Mouse (Mus musculus) Patski (cell line): ENCODE measurements around the gene Smurf2. TPM values are rescaled to one million over a fixed set of nuclear protein-coding genes. Genes with fewer than 3 reads are reported as not detected.

Experiments
- ATAC-seq: fragments of 100-300 bp; one replicate; pipeline ENCODE4 v1.8.0; 2021
- CTCF ChIA-PET: fragments of 350-600 bp; sonication (Branson Sonifier 250); formaldehyde crosslinking; loops from one replicate; lab custom pipeline; 2022; ENCODE audit warnings: inconsistent platforms; lab: Charles Lee
- POLR2A ChIA-PET: fragments of 350-600 bp; sonication (Branson Sonifier 250); formaldehyde crosslinking; loops from one replicate; lab custom pipeline; 2022; ENCODE audit warnings: antibody characterized with exemption, inconsistent platforms; lab: Charles Lee
- DNase-seq: peaks from one replicate; pipeline ENCODE4 v3.0.0-alpha.2; 2011; ENCODE audit warnings: low read depth, low spot score
- H3K27me3 ChIP-seq: fragments of 371-371 bp; one replicate; pipeline ENCODE4 v1.5.1; 2021
- CTCF ChIP-seq: fragments of 100-300 bp; IDR thresholded peaks from one replicate; pipeline ENCODE4 v1.5.1; 2021
- in situ Hi-C: fragments of 300-500 bp; cut with MboI; formaldehyde crosslinking; loops from 3 replicates; pipeline ENCODE4 v1.11.1; 2018; ENCODE audit warnings: low pct_unique_long_range_greater_than_20kb, mixed read lengths
- polyA plus RNA-seq: library from polyadenylated mRNA; unstranded; gene quantifications from one replicate; pipeline ENCODE4 v1.2.3, GENCODE M21; 2021

The Smurf2 gene
- 38.0 TPM for polyA plus RNA-seq

- in situ Hi-C loops = no loop called here
- ATAC-seq = peak; percentile 92
- peaks cover 4% of the 10 kb centered on the region for H3K27me3 ChIP-seq
- ChIA-PET CTCF (interaction anchor here (2.4 kb wide), 1 partner anchor 10 kb away, joined by 5 read pairs; no protein-coding TSS in a partner anchor), POLR2A (interaction anchor here (1.4 kb wide), 1 partner anchor 62 kb away, joined by 4 read pairs; no protein-coding TSS in a partner anchor)
- no peak for DNase-seq
- no peak for TF ChIP-seq CTCF
Observed at GRCm38 (mm10) chr11:106920551-106921379, at the start of gene Smurf2. Gene Smurf2, minus strand, starts transcription at chr11:106920715.

- in situ Hi-C loops = loop anchor here (25.0 kb wide), 1 partner anchor 307 kb away; no protein-coding TSS in a partner anchor
- no peaks in the 10 kb centered on the region for H3K27me3 ChIP-seq
- ChIA-PET POLR2A (interaction anchor here (0.6 kb wide), 1 partner anchor 15 kb away, joined by 3 read pairs; no protein-coding TSS in a partner anchor), CTCF (no interaction called here)
- TF ChIP-seq CTCF = no peak
- ATAC-seq (no peak), DNase-seq (no peak)
Observed at GRCm38 (mm10) chr11:106969798-106970197, 49.3 kb upstream of the Smurf2 start.

DNA sequence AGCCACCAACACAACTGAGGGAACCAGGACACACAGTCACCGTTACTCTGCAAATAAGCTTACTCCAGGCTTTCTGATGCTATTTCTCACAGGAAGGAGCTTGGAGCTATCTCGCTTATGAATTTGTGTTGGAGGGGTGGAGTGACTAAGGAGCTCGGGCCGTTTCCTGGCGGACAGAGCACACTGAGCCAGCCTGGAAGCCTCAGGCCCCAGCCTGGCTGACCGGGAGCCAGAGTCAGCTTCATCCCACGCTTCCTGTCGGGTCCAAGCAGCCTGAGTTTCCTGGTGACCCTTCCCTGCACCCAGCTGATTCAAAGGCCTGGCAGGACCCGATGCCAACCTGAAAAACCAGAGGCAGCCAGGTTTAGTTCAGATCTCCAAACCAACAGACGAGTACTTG, 47.1 kb upstream of the Smurf2 start:
- DNase-seq = no peak

DNA sequence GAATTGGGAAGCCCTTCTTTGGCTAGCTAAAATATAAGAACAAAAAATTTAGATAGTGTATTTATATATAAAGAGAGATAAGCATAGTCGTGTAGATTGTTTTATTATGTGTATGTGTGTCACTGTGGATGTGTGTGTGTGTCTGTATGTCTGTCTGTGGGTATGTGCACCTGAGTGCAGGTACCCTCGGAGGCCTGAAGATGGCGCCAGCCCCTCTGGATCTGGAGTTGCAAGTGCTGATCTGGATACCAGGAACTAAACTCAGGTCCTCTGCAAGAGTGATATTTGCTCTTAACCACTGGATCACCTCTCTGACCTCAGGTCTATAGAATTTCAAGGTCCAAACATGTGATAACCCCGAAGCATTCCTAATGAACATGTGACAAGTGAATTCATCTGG, 45.4 kb upstream of the Smurf2 start:
- ChIA-PET POLR2A (no interaction called here), CTCF (no interaction called here)
- TF ChIP-seq CTCF = no peak
- ATAC-seq = no peak
- no peaks in the 10 kb centered on the region for H3K27me3 ChIP-seq
- DNase-seq = no peak
- in situ Hi-C loops = loop anchor here (25.0 kb wide), 1 partner anchor 304 kb away; no protein-coding TSS in a partner anchor

More for the DNA sequence above, 47.1 kb upstream of the Smurf2 start:
- no peak for ATAC-seq
- no peaks in the 10 kb centered on the region for H3K27me3 ChIP-seq
- in situ Hi-C loops = loop anchor here (25.0 kb wide), 1 partner anchor 305 kb away; no protein-coding TSS in a partner anchor
- TF ChIP-seq CTCF = no peak
- ChIA-PET POLR2A (interaction anchor here (1.0 kb wide), 1 partner anchor 13 kb away, joined by 3 read pairs; no protein-coding TSS in a partner anchor), CTCF (interaction anchor here (1.1 to 1.4 kb wide), 2 partner anchors 9 to 13 kb away, joined by 3 read pairs; no protein-coding TSS in a partner anchor)

DNA sequence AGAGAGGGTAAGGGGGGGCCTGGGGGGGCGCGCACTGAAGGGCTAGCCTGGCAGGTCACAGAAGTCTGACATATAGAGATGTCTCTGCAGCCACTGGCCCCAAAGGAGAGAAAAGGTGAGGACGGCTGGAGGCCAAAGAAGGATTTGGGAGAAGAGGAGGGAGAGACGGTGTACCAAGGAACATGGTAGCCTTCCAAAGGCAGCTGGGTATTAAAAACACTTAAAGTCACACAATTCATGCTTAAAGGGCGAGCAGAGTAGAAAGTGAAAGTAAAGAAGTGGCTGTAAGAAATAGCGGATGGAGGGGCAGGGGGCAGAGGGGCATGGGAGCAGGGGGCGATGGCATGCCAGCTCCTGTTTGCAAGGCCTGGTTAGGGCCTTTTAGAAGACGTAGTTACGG, 41.8 kb upstream of the Smurf2 start:
- in situ Hi-C loops = loop anchor here (25.0 kb wide), 1 partner anchor 300 kb away; no protein-coding TSS in a partner anchor
- DNase-seq (no peak), ATAC-seq (no peak)
- POLR2A ChIA-PET = no interaction called here
- H3K27me3 ChIP-seq = no peaks in the 10 kb centered on the region
- no peak for TF ChIP-seq CTCF
- CTCF ChIA-PET = interaction anchor here (0.9 kb wide), 1 partner anchor 32 kb away, joined by 3 read pairs; no protein-coding TSS in a partner anchor

GRCm38 (mm10) chr11:106961471-106962081, 41.1 kb upstream of the Smurf2 start:
- TF ChIP-seq CTCF = no peak
- ATAC-seq (no peak), DNase-seq (no peak)
- in situ Hi-C loops = loop anchor here (25.0 kb wide), 1 partner anchor 299 kb away; no protein-coding TSS in a partner anchor
- ChIA-PET POLR2A (interaction anchor here (0.7 kb wide), 1 partner anchor 135 kb away, joined by 3 read pairs; no protein-coding TSS in a partner anchor), CTCF (interaction anchor here (0.9 kb wide), 1 partner anchor 31 kb away, joined by 3 read pairs; no protein-coding TSS in a partner anchor)
- no peaks in the 10 kb centered on the region for H3K27me3 ChIP-seq

DNA sequence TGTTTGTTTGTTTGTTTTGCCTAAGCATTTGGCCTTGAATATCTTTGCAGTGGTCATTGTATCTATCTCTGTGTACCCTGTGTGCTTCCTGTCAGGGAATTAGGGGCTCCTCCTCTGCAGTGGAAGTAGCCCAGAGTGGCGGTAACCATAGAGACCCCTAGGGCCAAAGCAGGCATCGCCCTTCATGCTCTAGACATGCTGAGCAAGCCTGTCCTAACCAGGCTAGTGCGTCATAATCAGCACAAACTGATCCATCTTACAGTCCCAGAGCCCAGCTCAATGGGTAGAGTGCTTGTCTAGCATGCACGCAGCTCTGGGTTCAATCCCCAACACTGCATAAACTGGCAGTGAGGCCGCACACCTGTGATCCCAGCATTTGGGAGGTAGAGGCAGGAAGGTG, 38.6 kb upstream of the Smurf2 start:
- in situ Hi-C loops = loop anchor here (25.0 kb wide), 1 partner anchor 297 kb away; no protein-coding TSS in a partner anchor
- H3K27me3 ChIP-seq = no peaks in the 10 kb centered on the region
- no peak for ATAC-seq
- TF ChIP-seq CTCF = no peak
- DNase-seq = no peak
- ChIA-PET CTCF (no interaction called here), POLR2A (interaction anchor here (0.7 kb wide), 1 partner anchor 180 kb away, joined by 3 read pairs; the partner anchor contains the start of gene Polg2)

GRCm38 (mm10) chr11:106958407-106959071, 38.0 kb upstream of the Smurf2 start:
- CTCF ChIA-PET = interaction anchor here (0.8 to 1.2 kb wide), 2 partner anchors 9 to 22 kb away, joined by 3 read pairs; no protein-coding TSS in a partner anchor
- H3K27me3 ChIP-seq = no peaks in the 10 kb centered on the region
- DNase-seq = no peak
- in situ Hi-C loops = loop anchor here (25.0 kb wide), 1 partner anchor 296 kb away; no protein-coding TSS in a partner anchor
- no peak for ATAC-seq
- POLR2A ChIA-PET = interaction anchor here (0.6 to 1.4 kb wide), 3 partner anchors 26 to 179 kb away, joined by 3 to 6 read pairs (median 3); partner anchors contain the start of gene Polg2
- TF ChIP-seq CTCF = no peak

DNA sequence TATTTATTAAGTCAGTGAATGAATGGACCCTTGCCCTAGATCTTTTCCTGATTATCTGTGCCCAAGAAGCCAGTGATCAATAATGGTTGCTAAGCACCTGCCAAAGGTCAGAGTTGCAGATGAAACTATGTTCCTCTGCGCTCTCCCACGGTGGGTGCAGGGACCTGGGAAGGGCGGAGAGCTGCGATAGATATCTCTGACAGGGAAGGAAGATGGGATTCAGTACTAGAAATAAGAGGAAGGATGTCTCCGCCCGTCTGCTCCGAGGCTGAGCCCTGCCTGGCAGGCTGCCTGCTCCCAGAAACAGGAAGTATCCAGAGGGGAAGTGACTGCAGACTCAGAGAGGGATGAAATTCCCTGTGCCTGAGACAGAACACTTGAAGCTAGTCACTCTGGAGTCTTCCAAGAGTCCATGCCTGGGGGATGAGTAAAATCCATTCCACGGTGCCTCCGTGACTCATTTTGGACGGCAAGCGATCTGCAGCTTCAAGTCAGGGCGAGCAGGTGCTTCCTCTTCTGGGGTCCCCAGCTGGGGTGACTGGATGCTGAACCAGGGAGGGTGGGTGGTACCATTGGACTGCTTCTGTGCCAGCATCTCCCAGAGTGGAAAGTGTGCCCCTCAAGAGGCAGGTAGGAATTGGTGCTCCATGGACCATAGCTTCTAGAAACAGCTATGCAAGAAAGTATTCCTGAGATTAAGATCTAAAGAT, 36.9 kb upstream of the Smurf2 start:
- DNase-seq = peak; percentile 35
- TF ChIP-seq CTCF = no peak
- H3K27me3 ChIP-seq = no peaks in the 10 kb centered on the region
- ATAC-seq = peak; percentile 15
- in situ Hi-C loops = loop anchor here (25.0 kb wide), 1 partner anchor 295 kb away; no protein-coding TSS in a partner anchor
- POLR2A ChIA-PET = interaction anchor here (0.7 to 1.4 kb wide), 2 partner anchors 27 to 67 kb away, joined by 3 read pairs; no protein-coding TSS in a partner anchor
- CTCF ChIA-PET = interaction anchor here (1.2 kb wide), 1 partner anchor 23 kb away, joined by 3 read pairs; no protein-coding TSS in a partner anchor
